Mouse (Mus musculus) adrenal gland (tissue): Measurements from ENCODE around the gene Wnt7b.

Experiments used
- intact Hi-C: fragments of 180-260 bp; cut with DNase I; formaldehyde crosslinking; loops from one replicate; pipeline ENCODE4 v1.15.1; 2025

The Wnt7b gene

DNA sequence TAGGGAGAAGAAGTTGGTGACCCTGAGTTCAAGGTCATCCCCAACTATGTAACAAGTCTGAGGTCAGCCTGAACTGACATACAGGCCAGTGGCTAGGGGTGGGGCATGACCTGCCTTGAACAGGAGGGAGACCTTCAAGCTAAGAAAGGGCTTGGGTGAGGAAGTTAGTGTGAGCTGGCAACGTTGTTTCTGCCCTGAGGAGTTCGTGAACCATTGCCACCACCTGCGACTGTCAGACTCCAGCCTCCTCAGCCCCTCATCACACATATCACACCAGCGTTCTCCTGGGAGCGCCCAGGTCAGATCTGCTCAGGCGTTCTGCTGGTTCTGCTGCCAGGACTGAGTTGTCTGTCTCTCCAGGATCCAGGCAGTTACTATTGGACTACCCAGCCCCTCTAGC is 20.5 kb upstream of the Wnt7b start:
- intact Hi-C loops = no loop called here

DNA sequence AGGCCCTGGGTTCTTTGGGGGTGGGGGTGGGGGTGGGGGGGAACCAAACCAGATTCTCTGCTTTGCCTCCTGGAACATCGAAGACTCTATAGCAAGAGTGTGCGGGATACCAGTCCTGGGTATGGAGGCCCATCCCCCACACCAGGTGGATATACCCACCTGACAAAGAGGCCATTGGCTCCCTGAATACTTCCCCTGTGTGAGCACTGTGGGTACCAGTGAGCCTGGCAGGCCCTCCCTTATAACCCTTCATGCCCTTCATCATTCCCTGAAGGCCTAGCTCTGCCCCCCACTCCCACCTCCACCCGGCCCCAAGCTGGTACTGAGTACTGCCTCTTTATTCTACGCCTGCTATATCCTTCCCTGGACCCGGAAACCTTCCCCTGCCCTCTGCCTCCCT is 19.7 kb upstream of the Wnt7b start:
- intact Hi-C loops = no loop called here

DNA sequence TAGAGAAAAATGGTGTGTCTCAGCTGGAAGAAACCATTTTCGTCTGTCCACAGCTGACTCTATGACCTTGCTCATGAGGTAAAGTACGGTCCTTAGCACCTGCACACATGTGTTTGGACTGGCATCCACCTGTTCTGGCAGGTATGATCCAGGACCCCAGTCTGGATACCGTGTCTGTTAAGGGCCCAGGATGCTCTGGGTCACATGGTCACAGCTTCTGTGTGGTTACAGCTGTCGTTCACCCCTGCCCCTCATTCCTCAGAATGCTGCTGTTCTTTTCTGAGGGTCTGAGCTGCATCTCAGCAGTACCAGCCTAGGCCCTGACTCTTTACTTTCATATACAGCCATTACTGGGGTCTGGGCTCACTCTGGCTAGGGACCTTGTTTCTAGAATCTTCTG is 18.9 kb upstream of the Wnt7b start:
- intact Hi-C loops = no loop called here

DNA sequence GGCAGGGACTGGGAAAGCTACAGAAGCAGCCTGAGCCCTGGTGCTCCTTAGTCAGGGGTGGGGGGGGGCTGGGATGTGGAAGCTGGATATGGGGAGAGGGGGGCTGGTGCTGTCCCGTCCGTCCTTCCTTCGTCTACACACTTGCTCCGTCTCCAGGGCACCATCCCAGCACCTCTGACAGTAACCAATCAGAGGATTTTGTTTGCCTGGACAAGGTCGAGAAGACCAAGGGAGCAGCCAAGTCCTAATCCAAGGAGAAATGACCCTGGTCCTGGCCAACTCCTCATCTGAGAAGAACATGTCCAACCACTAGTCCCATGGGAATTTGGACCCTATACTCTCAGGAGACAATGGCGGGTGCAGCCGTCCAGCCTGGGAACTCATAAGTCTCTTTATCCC is 18.4 kb upstream of the Wnt7b start:
- intact Hi-C loops = no loop called here

DNA sequence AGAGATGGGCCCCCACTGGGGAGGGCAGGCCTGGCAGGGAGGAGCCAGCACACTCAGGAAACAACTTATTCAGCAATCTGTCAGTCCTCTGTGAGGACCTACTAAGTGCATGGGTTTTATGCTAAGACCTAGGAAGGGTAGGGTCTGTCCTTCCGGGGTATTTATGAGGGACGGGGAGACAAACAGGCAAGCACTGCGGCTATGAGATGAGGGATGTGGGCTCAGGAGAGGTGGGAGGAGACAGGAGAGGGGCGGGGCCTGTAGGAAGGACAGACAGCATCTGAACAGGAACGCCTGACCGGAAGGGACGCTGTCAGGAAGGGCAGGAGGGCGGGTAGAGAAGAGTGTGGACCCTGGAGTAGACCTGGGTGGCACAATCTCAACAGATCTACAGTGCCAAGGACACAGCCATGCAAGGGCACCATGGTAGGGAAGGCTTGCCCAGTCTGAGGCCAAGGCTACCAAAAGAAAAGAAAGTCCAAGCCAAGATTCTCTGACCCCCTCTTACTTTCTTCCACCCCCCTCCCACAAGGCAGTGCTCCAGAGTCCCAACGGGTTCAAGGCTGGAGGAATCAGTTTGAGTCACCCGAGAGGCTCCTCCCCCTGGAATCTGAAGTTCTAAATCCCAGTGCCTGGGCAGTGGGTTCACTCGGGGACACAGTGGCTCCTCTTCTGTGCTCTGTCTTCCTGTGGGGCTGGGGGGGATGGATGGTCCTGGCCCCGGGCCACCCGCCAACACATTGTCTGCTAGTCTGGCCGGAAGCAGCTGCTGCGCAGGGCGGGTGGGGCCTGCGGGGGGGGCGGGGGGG is 17.8 kb upstream of the Wnt7b start:
- intact Hi-C loops = loop anchor here (5.0 kb wide), 2 partner anchors 112 to 267 kb away; no protein-coding TSS in a partner anchor

DNA sequence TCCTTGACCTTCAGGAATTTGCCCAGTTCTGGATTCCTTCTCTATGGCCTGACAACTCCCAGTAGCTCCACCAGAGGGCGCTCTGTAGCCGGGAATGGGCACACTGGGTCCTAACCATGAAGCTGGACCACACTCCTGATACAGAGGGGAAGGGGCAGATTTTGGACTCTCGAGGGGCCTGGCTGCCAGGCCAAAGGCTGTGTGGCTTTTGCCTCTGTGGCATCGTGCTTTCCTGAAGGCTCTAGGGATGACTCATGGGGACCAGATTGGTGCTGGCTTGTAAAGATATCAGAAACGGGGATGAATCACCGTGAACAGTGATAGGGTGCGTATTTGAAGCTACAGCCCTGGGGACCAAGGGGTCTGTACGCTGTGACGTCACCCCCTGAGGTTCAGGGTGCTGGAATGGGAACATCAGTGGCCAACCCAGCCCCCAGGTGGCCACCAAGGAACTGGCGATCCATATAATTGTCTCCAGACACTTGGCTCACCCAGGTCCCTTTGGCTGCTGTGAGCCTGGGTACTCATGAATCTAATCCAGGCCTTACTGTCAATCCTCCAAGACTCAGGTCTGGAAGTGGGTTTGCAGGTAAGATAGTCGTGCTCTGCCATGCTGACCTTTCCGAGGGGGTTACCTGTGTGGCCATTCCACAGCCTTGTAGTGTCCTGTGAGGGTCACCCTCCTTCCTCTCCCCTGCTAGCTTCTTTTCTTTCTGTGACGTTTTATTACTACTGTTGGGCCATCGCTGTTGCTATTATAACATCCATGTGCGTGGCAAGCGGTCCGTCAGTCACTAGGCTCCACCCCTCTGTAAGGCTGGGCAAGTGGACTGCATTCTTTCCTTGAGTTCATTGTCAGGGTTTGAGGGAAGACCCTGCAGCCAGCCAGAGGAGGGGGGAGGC is 17.0 kb upstream of the Wnt7b start:
- intact Hi-C loops = loop anchor here (5.0 kb wide), 2 partner anchors 113 to 268 kb away; no protein-coding TSS in a partner anchor

DNA sequence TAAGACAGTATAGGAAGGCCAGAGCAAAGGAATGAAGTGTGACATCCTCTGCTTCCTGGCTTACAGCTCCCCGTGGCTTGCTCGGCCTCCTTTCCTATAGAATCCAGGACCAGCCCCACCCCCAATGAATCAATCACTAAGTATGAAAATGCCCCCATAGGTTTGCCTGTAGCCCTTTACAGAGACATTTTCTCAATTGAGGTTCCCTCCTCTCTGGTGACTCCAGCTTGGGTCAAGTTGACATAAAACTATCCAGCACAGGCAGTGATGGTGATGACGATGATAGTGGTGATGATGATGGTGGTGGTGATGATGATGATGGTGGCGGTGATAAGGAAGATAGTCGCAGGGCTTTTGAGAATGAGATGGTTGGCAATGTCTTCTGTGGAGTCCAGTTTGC is 16.2 kb upstream of the Wnt7b start:
- intact Hi-C loops = loop anchor here (5.0 kb wide), 2 partner anchors 114 to 269 kb away; no protein-coding TSS in a partner anchor

DNA sequence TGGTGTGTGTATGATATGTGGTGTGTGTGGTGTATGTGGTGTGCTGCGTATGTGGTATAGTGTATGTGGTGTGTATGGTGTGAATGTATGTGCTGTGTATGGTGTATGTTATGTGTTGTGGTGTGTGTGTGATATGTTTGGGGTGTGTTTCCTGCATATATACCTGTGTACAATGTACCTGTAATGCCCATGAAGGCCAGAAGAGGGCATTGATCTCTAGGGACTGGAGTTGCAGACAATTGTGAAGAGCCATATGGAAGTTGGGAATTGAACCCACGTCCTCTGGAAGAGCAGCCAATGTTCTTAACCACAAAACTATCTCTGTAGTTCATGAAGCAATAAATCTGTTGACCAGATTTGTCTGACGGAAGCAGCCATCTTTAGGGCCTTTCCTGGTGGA is 15.1 kb upstream of the Wnt7b start:
- intact Hi-C loops = loop anchor here (5.0 kb wide), 2 partner anchors 115 to 270 kb away; no protein-coding TSS in a partner anchor

DNA sequence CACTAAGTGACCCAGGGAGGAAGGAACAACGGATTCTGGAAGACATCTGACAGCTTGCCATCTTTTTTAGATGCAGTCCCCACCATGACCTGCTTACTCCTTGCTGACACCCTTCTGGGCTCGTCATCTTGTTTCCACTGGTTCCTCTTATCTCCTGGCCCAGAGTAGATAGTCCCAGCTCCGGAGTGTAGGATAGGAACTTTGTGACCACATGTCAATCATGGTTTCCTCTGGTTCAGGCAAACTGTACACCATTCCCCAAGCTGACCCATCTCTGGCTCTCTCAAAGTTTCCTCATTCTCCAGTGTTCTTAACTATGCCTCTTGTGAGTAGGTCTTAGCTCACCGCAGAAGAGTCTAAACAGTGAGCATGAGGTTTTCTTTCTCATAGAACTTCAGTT is 10.4 kb upstream of the Wnt7b start:
- intact Hi-C loops = no loop called here

DNA sequence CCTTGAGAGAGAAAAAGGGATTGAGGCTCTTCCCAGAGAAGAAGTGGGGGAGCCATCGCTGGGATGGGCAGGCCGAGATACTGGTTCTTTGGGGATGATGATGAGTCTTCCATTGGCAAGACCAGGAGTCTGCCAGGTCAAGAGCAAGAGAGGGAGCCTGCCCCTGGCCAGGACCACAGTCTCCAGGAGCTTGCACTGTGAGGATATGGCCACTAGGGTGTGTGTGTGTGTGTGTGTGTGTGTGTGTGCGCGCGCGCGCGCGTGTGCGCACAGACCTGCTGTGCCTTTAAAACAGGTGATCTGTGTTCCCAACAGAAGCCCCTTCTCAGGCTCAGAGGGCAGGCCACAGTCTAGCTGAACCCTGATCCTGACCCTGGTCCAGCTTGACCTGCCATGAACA is 8.6 kb upstream of the Wnt7b start:
- intact Hi-C loops = no loop called here

DNA sequence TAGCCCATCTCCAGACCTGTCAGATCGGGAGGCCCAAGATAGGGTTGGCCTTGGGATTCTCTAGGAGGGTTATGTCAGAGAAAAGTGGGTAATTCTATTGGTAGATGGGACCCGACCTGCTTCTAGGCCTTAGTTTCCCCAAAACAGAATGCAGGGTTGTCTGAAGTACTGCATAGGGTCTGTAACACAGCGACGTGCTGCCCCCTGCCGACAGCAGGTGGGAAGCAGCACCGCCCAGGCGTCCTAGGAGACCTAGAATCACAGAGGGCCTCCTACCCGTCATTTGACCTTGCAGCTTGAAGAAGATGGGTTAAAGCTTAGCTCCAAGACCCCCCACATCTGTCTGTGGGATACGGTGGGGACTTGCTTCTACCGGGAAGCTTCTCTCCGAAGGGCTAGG is 1.2 kb upstream of the Wnt7b start:
- intact Hi-C loops = loop anchor here (1.0 to 2.0 kb wide), 4 partner anchors 106 to 317 kb away; no protein-coding TSS in a partner anchor

DNA sequence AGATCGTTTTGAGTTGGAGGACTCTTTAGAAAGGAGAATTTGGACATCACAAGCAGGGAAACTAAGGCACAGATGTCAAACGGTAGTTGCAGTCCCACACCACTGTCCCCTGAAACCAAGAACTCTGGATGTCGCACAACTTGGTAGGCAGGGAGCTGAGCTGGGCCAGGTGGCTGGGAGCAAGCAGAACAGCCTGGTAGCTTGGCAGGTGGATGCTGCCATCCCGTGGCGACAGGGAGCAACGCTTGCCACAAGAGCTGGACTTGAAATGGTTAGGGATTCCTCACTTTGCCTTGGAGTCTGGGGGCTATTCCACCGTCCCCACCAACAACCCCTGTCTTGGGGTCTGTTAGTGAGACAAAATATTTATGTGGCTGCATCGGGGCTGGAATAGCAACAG is 751 bp upstream of the Wnt7b start:
- intact Hi-C loops = loop anchor here (1.0 to 2.0 kb wide), 4 partner anchors 106 to 317 kb away; no protein-coding TSS in a partner anchor

DNA sequence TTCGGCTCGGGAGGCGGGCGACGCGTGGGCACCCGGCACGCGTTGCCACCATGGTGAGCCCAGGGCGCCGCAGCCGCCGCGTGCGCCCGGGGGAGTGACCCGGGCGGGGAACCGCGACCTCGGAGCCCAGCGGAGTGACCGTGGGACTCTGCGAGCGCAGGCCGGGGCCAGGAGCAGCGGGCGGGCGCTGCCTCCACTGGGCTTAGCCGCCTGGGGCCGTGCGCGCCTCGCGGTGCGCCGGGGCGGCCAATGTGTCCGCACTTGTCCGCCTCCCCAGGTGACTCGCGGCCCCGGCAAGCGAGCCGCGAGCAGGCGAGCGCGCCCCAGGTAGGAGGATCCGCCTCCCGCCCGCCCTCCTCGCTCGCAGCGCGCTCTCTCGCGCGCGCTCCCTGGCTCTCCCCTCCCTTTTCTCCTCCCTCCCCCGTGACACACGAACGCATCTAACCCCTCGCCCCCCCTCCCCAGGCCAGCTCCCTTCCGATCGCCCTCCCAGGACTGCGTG is 659 bp downstream of the Wnt7b start:
- intact Hi-C loops = loop anchor here (2.0 kb wide), 1 partner anchor 193 kb away; no protein-coding TSS in a partner anchor

DNA sequence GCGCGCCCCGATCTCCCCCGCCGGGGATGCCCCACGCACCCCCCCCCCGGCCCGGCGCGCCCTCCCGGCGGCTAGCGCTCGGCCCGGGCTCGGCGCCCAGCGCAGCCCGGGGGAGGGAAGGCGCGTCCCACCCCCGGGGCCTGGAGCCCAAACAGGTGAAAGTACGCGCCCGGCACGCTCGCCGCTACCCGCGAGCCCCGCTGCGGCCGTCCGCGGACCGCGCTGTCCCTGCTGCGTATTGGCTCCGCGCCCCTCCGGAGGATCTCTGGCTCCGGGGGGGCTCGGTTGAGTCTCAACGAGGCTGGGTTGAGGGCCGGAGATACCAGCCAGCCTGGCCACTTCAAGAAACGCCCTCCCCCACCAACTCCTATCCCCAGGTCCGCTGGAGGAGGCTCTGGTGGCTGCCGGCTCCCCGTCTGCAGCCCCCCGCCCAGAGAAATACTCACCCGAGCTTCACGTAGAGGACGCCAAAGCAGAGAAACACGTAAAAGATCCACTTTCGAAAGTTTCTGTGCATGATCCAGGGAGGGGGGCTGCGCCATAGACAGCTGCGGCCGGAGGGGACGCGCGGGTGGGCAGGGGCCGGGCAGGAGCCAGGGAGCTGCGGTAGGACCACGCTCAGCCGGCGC is 1.2 kb downstream of the Wnt7b start:
- intact Hi-C loops = no loop called here

DNA sequence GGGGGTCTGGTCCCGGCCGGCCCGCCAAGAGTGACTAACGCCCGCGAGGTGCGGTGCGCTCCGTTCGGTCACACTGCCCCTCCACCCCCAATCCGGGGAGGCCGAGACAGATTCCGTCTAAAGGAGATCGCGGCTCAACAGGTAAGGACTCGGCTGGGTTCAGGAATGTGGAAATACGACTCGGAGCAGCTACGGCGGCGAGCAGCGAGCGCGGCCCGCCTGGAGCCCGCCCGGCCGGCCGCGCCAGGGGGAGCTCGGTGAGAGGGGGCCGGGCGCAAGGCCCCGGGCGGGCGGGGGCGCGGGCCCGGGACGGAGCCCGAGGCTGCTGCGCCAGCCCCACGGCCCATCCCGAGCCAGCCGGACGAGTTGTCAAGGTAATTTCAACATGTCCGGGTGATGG is 1.8 kb downstream of the Wnt7b start:
- intact Hi-C loops = no loop called here

DNA sequence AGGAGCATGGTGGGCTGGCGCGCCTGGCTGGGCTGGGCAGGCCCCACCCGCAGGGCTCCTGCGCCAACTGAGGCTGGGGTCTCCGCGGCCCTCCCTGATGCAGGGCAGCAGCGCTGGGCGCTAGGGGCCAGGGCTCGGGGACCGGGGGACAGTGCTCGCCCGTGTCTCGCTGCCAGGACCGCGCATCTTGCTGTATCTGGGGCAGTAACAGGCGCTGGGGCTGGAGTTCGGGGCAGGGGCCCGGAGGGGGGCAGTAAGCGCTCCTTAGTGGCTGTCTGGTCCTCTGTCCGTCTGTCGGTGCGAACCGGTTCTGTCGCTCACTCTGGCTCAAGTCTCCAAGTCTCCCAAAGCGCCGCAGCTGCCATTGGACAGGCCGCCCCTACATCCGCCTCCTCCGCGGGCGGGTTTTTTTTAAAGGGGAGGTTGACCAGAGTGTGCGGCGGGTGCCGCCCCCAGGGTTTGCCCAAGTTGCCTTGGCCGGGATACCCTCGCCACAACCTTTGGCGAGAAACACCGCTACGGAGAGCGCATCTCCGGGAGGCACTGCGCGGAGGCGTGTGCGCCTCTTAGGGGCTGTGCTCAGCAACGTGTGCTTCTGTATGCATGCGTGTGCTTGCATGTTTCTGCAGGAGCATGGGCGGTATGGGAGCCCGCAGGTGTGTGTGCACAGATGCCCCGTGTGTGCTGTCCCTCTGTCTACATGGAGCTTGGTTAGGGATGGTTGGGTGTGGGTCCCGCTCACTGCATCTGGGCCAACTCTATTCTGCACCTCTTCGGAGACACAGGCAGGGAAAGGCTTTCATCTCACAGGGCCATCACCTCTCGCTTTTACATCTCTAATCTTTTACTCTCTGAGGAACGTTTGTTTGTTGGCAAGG is 4.5 kb downstream of the Wnt7b start:
- intact Hi-C loops = no loop called here

DNA sequence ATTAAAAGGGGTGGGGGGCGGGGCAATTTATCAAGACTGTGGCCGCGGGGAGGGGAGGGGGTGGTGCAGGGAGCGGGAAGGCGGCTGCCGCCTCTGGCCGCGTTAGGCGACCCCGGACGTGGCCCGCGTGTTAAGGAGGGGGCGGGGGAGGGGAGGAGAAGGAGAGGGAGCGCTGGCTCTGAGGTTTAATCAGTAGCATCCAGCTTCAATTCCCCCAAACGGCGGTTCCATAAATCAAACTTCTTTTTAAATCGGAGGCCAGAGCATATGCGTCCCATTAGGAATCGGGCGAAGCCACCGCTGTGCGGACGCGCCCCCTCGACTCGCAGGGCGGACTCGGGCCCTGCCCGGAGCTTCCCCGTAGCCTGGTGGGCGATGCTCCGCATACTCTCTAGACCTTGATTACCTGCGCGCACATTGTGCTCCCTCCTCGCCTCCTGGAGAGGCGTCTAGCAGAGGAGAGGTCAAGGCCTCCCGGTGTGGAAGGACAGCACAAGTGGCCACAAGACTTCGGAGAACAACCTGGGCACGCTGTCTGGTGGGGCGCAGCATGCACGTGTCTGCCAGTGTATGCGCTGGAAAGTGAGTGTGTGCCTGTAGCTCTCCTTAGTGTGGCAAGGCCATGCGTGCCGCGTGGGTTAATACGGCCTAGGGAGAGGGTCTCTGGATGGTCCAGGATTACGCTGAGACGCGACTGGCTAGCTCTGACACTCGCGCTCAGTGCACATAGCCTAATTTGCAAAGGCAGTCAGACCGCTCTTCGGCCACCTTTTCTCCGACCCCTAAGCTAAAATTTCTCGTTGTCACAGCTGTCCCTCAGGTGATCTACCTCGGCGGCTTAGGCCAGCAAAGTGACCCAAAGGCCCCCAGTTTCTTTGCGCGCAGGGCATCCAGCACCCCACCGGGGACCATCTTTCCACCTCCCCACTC is 5.5 kb downstream of the Wnt7b start:
- intact Hi-C loops = no loop called here

DNA sequence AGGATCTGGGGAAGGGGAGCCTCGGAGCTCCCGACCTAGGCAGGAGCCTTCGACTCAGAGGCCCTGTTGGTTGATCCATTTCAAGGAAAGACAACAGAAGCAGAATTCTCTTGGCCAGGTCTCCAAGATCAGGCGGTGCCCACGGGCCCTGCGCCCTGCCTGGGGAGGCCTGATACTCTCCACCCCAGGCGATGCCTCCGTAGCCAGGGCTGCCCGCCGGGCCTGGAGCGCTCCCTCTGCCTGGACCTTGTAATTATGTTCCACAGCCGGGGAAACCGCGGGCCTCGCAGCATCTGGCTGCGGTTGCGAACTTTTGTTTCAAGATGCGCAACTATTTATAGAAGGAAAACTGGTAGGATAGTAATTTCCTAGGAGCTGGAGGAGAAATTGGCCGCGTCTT is 6.2 kb downstream of the Wnt7b start:
- intact Hi-C loops = no loop called here

DNA sequence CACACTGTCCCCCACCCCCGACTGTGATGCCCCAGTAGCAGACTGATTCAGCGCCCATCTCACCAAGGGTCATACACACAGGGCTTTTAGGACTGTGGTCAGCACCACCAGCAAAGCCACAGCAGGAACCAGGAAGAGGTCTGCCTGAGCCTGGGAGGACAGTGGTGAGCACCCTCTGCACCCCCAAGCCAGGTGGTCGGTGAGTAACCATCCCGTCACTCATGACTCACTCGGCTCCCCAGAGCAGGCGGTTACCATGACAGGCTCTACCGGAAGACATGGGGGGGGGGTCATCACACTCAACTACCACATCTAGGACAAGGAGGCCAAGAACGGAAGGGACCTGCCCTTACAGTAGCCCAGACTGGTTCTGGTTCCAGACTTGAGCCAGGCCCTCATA is 7.7 kb downstream of the Wnt7b start:
- intact Hi-C loops = no loop called here
